Mouse (Mus musculus) CH12.LX (cell line): ENCODE results near the gene Cnih3. TPM values are rescaled to one million over a fixed set of nuclear protein-coding genes. Genes with fewer than 3 reads are reported as not detected.

Source experiments
- DNase-seq: peaks from one replicate; pipeline ENCODE4 v3.0.0-alpha.2; 2013; ENCODE audit errors: extremely low read depth
- H3K27ac ChIP-seq: 2 replicates; pipeline ENCODE4 v1.5.1; 2012; ENCODE audit warnings: low read depth, mild to moderate bottlenecking, control low read depth, moderate library complexity; ENCODE audit not compliant: insufficient read depth
- H3K27me3 ChIP-seq: replicated peaks from 2 replicates; pipeline ENCODE3; 2012; ENCODE audit warnings: inconsistent platforms
- H3K36me3 ChIP-seq, 2 experiments: replicated peaks in 1 of 2; 2 replicates each; pipeline versions ENCODE3 to v1.6.1; 2012; ENCODE audit warnings: inconsistent platforms in 1 of 2, low read length in 1 of 2, mild to moderate bottlenecking in 1 of 2, mixed read lengths in 1 of 2, moderate library complexity in 1 of 2; ENCODE audit not compliant: control insufficient read depth in 1 of 2, insufficient read depth in 1 of 2
- H3K4me1 ChIP-seq, 2 experiments: 2 replicates each; pipeline ENCODE4 v1.6.1; 2012; ENCODE audit warnings: inconsistent platforms in 1 of 2, moderate library complexity in 1 of 2; ENCODE audit not compliant: insufficient read depth in 2 of 2, control insufficient read depth in 1 of 2
- H3K4me2 ChIP-seq: 2 replicates; pipeline ENCODE4 v1.6.1; 2012; ENCODE audit warnings: low read depth, mild to moderate bottlenecking, control low read depth; ENCODE audit not compliant: poor library complexity, insufficient read depth, severe bottlenecking
- H3K4me3 ChIP-seq, 3 experiments: fragments of 150-350 bp in 1 of 3; sonication (generic) in 1 of 3; replicated peaks in 1 of 3; 2 replicates each; pipeline versions ENCODE3 to v1.5.1; 2011 to 2012; ENCODE audit warnings: low read depth in 2 of 3, low read length in 2 of 3, mild to moderate bottlenecking in 2 of 3, moderate library complexity in 2 of 3, control low read depth in 1 of 3, improper control_type of control experiment in 1 of 3, inconsistent platforms in 1 of 3, mixed read lengths in 1 of 3; ENCODE audit not compliant: poor library complexity in 1 of 3
- H3K79me2 ChIP-seq: replicated peaks from 2 replicates; pipeline ENCODE4 v1.6.1; 2012; ENCODE audit warnings: mild to moderate bottlenecking, moderate library complexity; ENCODE audit not compliant: control insufficient read depth, poor library complexity, insufficient read depth, severe bottlenecking; ENCODE audit errors: extremely low read depth
- H3K9ac ChIP-seq: 2 replicates; pipeline ENCODE4 v1.6.1; 2012; ENCODE audit warnings: low read depth, mild to moderate bottlenecking, control low read depth, moderate library complexity; ENCODE audit not compliant: insufficient read depth
- H3K9me3 ChIP-seq: replicated peaks from 2 replicates; pipeline ENCODE3; 2012; ENCODE audit warnings: low read length, inconsistent platforms, mixed read lengths
- BHLHE40 ChIP-seq: IDR thresholded peaks from 2 replicates; pipeline ENCODE4 v1.6.1; 2011; ENCODE audit warnings: mild to moderate bottlenecking, low read depth, low read length, improper control_type of control experiment
- CHD2 ChIP-seq: IDR thresholded peaks from 2 replicates; pipeline ENCODE4 v1.6.1; 2011; ENCODE audit warnings: low read length, improper control_type of control experiment
- ETS1 ChIP-seq: conservative IDR thresholded peaks from 2 replicates; pipeline ENCODE4 v1.6.1; 2012; ENCODE audit warnings: low read depth, mild to moderate bottlenecking, inconsistent platforms, low read length, improper control_type of control experiment, moderate library complexity
- HCFC1 ChIP-seq: IDR thresholded peaks from 2 replicates; pipeline ENCODE4 v1.6.1; 2012; ENCODE audit warnings: low read depth, mild to moderate bottlenecking, inconsistent platforms, low read length, improper control_type of control experiment
- IRF4 ChIP-seq: IDR thresholded peaks from 2 replicates; pipeline ENCODE4 v1.6.1; 2014; ENCODE audit warnings: low read depth, mild to moderate bottlenecking, inconsistent platforms, low read length, improper control_type of control experiment
- JUN ChIP-seq: IDR thresholded peaks from 2 replicates; pipeline ENCODE4 v1.6.1; 2011; ENCODE audit warnings: low read depth, mild to moderate bottlenecking, low read length, improper control_type of control experiment, moderate library complexity; ENCODE audit not compliant: insufficient read depth
- JUND ChIP-seq: conservative IDR thresholded peaks from 2 replicates; pipeline ENCODE4 v1.6.1; 2011; ENCODE audit warnings: low read depth, low read length, improper control_type of control experiment
- KAT2A ChIP-seq: IDR thresholded peaks from 2 replicates; pipeline ENCODE4 v1.6.1; 2012; ENCODE audit warnings: low read length, improper control_type of control experiment, inconsistent platforms; ENCODE audit not compliant: insufficient replicate concordance
- MAZ ChIP-seq: IDR thresholded peaks from 2 replicates; pipeline ENCODE4 v1.6.1; 2012; ENCODE audit warnings: low read depth, mild to moderate bottlenecking, inconsistent platforms, low read length, improper control_type of control experiment, moderate library complexity
- MXI1 ChIP-seq: IDR thresholded peaks from 2 replicates; pipeline ENCODE4 v1.6.1; 2011; ENCODE audit warnings: mild to moderate bottlenecking, low read depth, low read length, improper control_type of control experiment
- NELFE ChIP-seq: IDR thresholded peaks from 2 replicates; pipeline ENCODE4 v1.6.1; 2011; ENCODE audit warnings: low read depth, low read length, improper control_type of control experiment
- PAX5 ChIP-seq: IDR thresholded peaks from 2 replicates; pipeline ENCODE4 v1.6.1; 2012; ENCODE audit warnings: low read length, inconsistent platforms, mixed read lengths
- POLR2AphosphoS2 ChIP-seq: IDR thresholded peaks from 2 replicates; pipeline ENCODE4 v1.6.1; 2011; ENCODE audit warnings: low read depth, low read length, improper control_type of control experiment
- RCOR1 ChIP-seq: conservative IDR thresholded peaks from 2 replicates; pipeline ENCODE4 v1.6.1; 2012; ENCODE audit warnings: low read depth, mild to moderate bottlenecking, inconsistent platforms, low read length, improper control_type of control experiment
- TCF12 ChIP-seq: IDR thresholded peaks from 2 replicates; pipeline ENCODE4 v1.6.1; 2014; ENCODE audit warnings: low read depth, mild to moderate bottlenecking, inconsistent platforms, low read length, improper control_type of control experiment
- UBTF ChIP-seq: IDR thresholded peaks from 2 replicates; pipeline ENCODE4 v1.6.1; 2012; ENCODE audit warnings: low read depth, mild to moderate bottlenecking, inconsistent platforms, low read length, improper control_type of control experiment, moderate library complexity
- ZC3H11A ChIP-seq: IDR thresholded peaks from 2 replicates; pipeline ENCODE4 v1.6.1; 2012; ENCODE audit warnings: low read depth, mild to moderate bottlenecking, inconsistent platforms, low read length, improper control_type of control experiment
- ZKSCAN1 ChIP-seq: IDR thresholded peaks from 2 replicates; pipeline ENCODE4 v1.6.1; 2012; ENCODE audit warnings: low read depth, inconsistent platforms, low read length, improper control_type of control experiment, borderline replicate concordance
- ZNF384 ChIP-seq: IDR thresholded peaks from 2 replicates; pipeline ENCODE4 v1.6.1; 2012; ENCODE audit warnings: low read depth, low read length, improper control_type of control experiment, inconsistent platforms
- dilution Hi-C: fragments of 300-500 bp; cut with MboI; formaldehyde crosslinking; loops from 2 replicates; pipeline ENCODE4 v1.14.3; 2020; ENCODE audit warnings: low sequenced_read_pairs; ENCODE audit not compliant: extremely low pct_unique_long_range_greater_than_20kb, extremely low pct_ligation_motif_present
- in situ Hi-C: fragments of 300-500 bp; cut with MboI; formaldehyde crosslinking; loops from 3 replicates; pipeline ENCODE4 v1.14.3; 2019; ENCODE audit warnings: low sequenced_read_pairs, low pct_ligation_motif_present, low pct_unique_long_range_greater_than_20kb, mixed read lengths
- polyA plus RNA-seq: library from polyadenylated mRNA; unstranded; fragments of >175 nt; gene quantifications from 2 replicates; pipeline ENCODE4 v1.2.1, GENCODE M21; 2012; ENCODE audit warnings: low read depth; ENCODE audit not compliant: insufficient read length
- total RNA-seq, 2 experiments: library from RNA; depleted of rRNA; stranded (reverse); fragments of 300-350 nt in 1 of 2; fragments of >200 nt in 1 of 2; gene quantifications; 2 replicates each; pipeline ENCODE4 v1.2.3; 2012 to 2014

Cnih3 gene
- total and polyA plus RNA-seq, 3 experiments = not detected

DNA sequence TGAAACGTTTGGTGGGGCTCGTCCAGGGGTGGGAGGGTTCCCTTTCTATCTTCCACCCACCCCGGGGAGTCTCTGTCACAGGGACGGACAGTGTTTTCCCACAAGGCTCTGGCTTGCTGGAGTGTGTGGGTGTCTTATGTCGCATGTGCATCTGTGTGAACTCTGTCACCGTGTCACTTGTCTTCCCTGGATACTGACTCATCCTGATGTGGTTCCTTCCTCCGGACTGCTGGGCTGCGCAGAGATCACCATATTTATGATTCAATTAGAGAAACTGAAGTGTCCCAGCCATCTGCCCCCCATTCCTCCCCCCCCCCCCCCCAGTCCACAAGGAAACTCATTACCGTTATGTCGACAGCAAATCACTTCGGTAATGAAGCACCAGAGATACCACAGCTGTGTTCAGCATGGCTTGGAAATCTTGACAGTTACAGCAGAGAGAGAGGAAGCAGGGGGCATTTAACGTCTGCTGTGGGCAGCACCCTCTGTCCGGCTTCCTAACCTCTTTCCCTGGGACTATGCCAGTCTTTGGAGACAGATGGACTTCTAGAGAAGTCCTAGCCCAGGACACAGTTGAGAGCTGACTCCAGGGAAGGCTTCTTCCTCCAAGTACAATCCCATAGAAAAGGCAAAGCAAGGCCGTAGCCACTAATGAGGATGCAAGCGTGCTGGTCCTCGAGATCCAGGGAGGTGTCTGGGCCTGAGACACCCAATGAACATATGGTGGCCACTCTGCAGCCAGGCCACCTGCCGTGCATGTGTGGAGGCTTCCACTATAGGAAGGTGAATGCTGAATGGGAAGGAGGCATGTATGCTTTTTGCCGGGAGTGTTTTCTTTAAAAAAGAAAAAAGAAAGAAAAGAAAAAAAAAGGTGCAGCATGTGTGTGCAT lies 55.9 kb downstream of the Cnih3 start:
- dilution Hi-C loops = no loop called here
- in situ Hi-C loops = no loop called here
- Histone ChIP-seq H3K9ac (no peak overlapping the region), H3K27ac (no peak overlapping the region), H3K27me3 (no peaks in the 10 kb centered on the region), H3K9me3 (no peaks in the 10 kb centered on the region), H3K79me2 (no peaks in the 10 kb centered on the region), H3K36me3 (no peaks in the 10 kb centered on the region), H3K4me2 (no peak overlapping the region), H3K4me3 (no peak overlapping the region), H3K4me1 (no peaks in the 10 kb centered on the region)
- no peak for DNase-seq
- TF ChIP-seq PAX5 (no peak), NELFE (no peak), MXI1 (no peak), IRF4 (no peak), POLR2AphosphoS2 (no peak), ETS1 (no peak), ZKSCAN1 (no peak)

DNA sequence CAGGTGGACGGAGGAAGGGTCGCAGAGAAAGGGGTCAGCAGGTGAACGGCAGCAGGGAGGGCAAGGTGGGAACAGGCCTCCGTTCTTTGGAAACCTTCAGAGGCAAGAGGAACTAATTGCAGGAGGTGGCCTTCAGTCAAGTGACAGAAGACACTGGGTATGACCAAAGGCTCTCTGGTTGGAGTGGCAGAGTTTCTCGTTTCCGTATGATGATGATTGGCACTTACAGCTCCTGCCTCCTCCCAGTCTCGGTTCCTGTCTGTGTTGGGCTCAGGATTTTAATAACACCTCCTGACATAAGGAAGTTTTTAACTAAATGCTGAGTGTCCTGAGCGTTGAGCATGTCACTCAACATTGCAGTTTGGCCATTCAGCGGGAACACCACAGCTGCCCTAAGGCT lies 57.3 kb downstream of the Cnih3 start:
- no peak overlapping the region for H3K4me2 ChIP-seq
- H3K9me3 ChIP-seq = no peaks in the 10 kb centered on the region
- no peak for DNase-seq
- H3K27me3 ChIP-seq = no peaks in the 10 kb centered on the region
- H3K4me3 ChIP-seq = no peak overlapping the region
- in situ Hi-C loops (no loop called here), dilution Hi-C loops (no loop called here)
- TF ChIP-seq NELFE = no peak
- no peak for TF ChIP-seq ZKSCAN1
- TF ChIP-seq IRF4 = no peak
- TF ChIP-seq ZC3H11A = no peak
- TF ChIP-seq UBTF = no peak
- TF ChIP-seq HCFC1 = no peak
- TF ChIP-seq MAZ = no peak
- TF ChIP-seq JUND = no peak
- no peak for TF ChIP-seq RCOR1
- TF ChIP-seq JUN = no peak
- no peak for TF ChIP-seq BHLHE40
- no peak for TF ChIP-seq TCF12
- no peak for TF ChIP-seq CHD2
- no peak for TF ChIP-seq ZNF384
- TF ChIP-seq KAT2A = no peak
- no peak overlapping the region for H3K27ac ChIP-seq
- H3K4me1 ChIP-seq = no peaks in the 10 kb centered on the region
- H3K9ac ChIP-seq = no peak overlapping the region
- no peaks in the 10 kb centered on the region for H3K79me2 ChIP-seq
- no peaks in the 10 kb centered on the region for H3K36me3 ChIP-seq
